19 mouse cellular contexts compared by ENCODE assay signal in the genomic region with DNA sequence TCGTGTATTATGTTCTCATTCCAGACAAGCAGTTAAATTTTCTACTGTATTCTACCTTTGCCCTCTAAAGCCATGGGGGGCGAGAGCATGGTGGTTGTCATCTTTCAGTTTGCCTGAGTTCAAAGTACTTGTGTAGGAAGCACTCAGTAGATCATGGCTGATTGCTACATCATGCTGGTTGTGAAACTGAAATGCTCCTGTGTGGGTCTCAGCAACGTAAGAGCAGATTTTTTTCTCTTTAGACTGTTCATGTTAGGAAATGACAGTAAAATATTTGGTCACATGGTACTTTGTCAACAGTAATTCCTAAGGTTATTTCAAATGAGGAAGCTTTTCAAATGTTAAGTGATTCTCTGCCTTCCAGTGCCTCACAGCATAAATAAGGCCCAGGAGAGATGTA. TPM values are rescaled to one million over a fixed set of nuclear protein-coding genes. Genes with fewer than 3 reads are reported as not detected.
DNase-seq lines count a peak whose midpoint lies in the region; ATAC-seq lines count a peak whose summit lies in the region.
"Had no signal": no experiment of that assay in that cellular context is flagged by ENCODE, and none has a peak within 500 bp of the region (broad histone marks: within the 10 kb centered on the region; RNA-seq: fewer than 3 reads in every experiment).

No protein-coding gene starts in this region.

- H3K27ac ChIP-seq in liver, embryonic 16.5 days (ENCODE audit: low read length), result peak overlapping the region; percentile 80
- H3K27ac ChIP-seq: forebrain, embryonic 10.5 days; heart, adult 2 months; heart, embryonic 15.5 days; hindbrain, embryonic 10.5 days; limb, embryonic 15.5 days; stomach, embryonic 15.5 days had no signal

- H3K4me2 ChIP-seq in liver, embryonic 16.5 days (ENCODE audit: low read depth, low read length), result 0 out of 2 replicates have a peak overlapping the region, but pooled peaks have one; percentile 30
- H3K4me2 ChIP-seq: heart, embryonic 15.5 days; limb, embryonic 15.5 days; stomach, embryonic 15.5 days had no signal

- intact Hi-C loops in left cerebral cortex, postnatal 14 days (cut with DNase I), result no loop called here

- H3K9me3 ChIP-seq in liver, embryonic 16.5 days (replicated peaks; ENCODE audit: control insufficient read depth, low read length), result no peaks in the 10 kb centered on the region
- H3K9me3 ChIP-seq: forebrain, embryonic 10.5 days; G1E; heart, embryonic 15.5 days; hindbrain, embryonic 10.5 days; limb, embryonic 15.5 days; stomach, embryonic 15.5 days had no signal

- no peak overlapping the region for H3K9ac ChIP-seq in liver, embryonic 16.5 days (ENCODE audit: low read depth, low read length)
- H3K9ac ChIP-seq: heart, embryonic 15.5 days; limb, embryonic 15.5 days; stomach, embryonic 15.5 days had no signal

- peaks cover 35% of the 10 kb centered on the region for H3K4me1 ChIP-seq in liver, embryonic 16.5 days (ENCODE audit: control insufficient read depth, low read depth, low read length)

- ATAC-seq in liver, embryonic 16.5 days (ENCODE audit: low read depth), result peak; percentile 10; the same call in 1 of the 2 replicates
- ATAC-seq in megakaryocyte, adult 5-6 weeks (ENCODE audit: poor library complexity, severe bottlenecking), result peak; percentile 45
- ATAC-seq: CD4-positive, CD25-positive, alpha-beta regulatory T cell, adult 4 months had no signal

- WGBS in liver, embryonic 16.5 days (ENCODE audit: insufficient replicate concordance), result 64% methylated on average over 3 of the region's 3 CpGs

- no peak overlapping the region for H3K4me3 ChIP-seq in liver, embryonic 16.5 days (ENCODE audit: low read depth, low read length)
- H3K4me3 ChIP-seq: forebrain, embryonic 10.5 days; heart, adult 2 months; heart, embryonic 15.5 days; hindbrain, embryonic 10.5 days; limb, embryonic 15.5 days; stomach, embryonic 15.5 days had no signal

- peaks cover 23% of the 10 kb centered on the region for H3K36me3 ChIP-seq in liver, embryonic 16.5 days (ENCODE audit: control insufficient read depth, insufficient read depth)

- DNase-seq in 416B (ENCODE audit: low read depth), result peak; percentile 81
- DNase-seq in NIH3T3 (ENCODE audit: low read depth), result peak; percentile 19
- DNase-seq in left cerebral cortex, postnatal 14 days (ENCODE audit: low spot score in 2 of 2), result no peak
- DNase-seq in layer of hippocampus, adult 9-10 months (ENCODE audit: low spot score), result no peak
- no peak for DNase-seq in adrenal gland, postnatal 10 days
- DNase-seq: adrenal gland, postnatal 36 days; cerebellum, adult 8-10 months; heart, adult 2 months; spleen, adult 18-20 months; thymus, adult 2 months had no signal

- no peaks in the 10 kb centered on the region for H3K27me3 ChIP-seq in liver, embryonic 16.5 days (ENCODE audit: control insufficient read depth, insufficient read depth, low read depth, low read length)
- H3K27me3 ChIP-seq: heart, embryonic 15.5 days; limb, embryonic 15.5 days; stomach, embryonic 15.5 days had no signal

RNA-seq across cellular contexts. Expression of a gene that starts 4.9 kb away (rescaled TPM):
- polyA plus RNA-seq in liver, embryonic 16.5 days (2015; fragmentation: Nextera tagmentation; extraction: Ambion mirVana), result 11.7 and 13.9 TPM in 2 replicates
- 10.7 and 14.5 TPM in 2 replicates for total RNA-seq in megakaryocyte, adult 5-6 weeks (2015)
- total RNA-seq in megakaryocyte, adult 5-6 weeks (2017), result 14.4 and 15.0 TPM in 2 replicates
- total RNA-seq in left cerebral cortex, postnatal 14 days (2021), result 10 to 100 TPM; 25.9 to 26.7 TPM
- 10 to 100 TPM; 28.1 to 31.7 TPM for total RNA-seq in adrenal gland, postnatal 10 days (2021)

RNA-seq across cellular contexts. Expression of a gene that starts 13.3 kb away (rescaled TPM):
- 41.4 and 45.1 TPM in 2 replicates for polyA plus RNA-seq in liver, embryonic 16.5 days (2015; fragmentation: Nextera tagmentation; extraction: Ambion mirVana)
- total RNA-seq in megakaryocyte, adult 5-6 weeks (2015), result 66.4 and 80.3 TPM in 2 replicates
- 26.9 and 39.4 TPM in 2 replicates for total RNA-seq in megakaryocyte, adult 5-6 weeks (2017)
- 10 to 100 TPM; 11.6 to 11.7 TPM for total RNA-seq in left cerebral cortex, postnatal 14 days (2021)
- total RNA-seq in adrenal gland, postnatal 10 days (2021), result 10 to 100 TPM; 20.0 to 22.6 TPM

RNA-seq across cellular contexts. Expression of a gene that starts 46.6 kb away (rescaled TPM):
- 0.27 and 0.34 TPM in 2 replicates for polyA plus RNA-seq in liver, embryonic 16.5 days (2015; fragmentation: Nextera tagmentation; extraction: Ambion mirVana)
- 0.36 and 0.57 TPM in 2 replicates for total RNA-seq in megakaryocyte, adult 5-6 weeks (2015)
- 0.29 and 0.53 TPM in 2 replicates for total RNA-seq in megakaryocyte, adult 5-6 weeks (2017)
- 100 to 1,000 TPM; 286 to 309 TPM for total RNA-seq in left cerebral cortex, postnatal 14 days (2021)
- total RNA-seq in adrenal gland, postnatal 10 days (2021), result 10 to 100 TPM in 1 of 2 experiments, 1 to 10 TPM in 1; 5.5 to 10.4 TPM
- polyA plus RNA-seq: G1E had no signal

Comparison
In these comparisons a context has a peak if more than half of its experiments do, and no peak if none do; other contexts are left out.
1. DNase-seq: peak in 416B (single experiment) and NIH3T3 (single experiment); none in left cerebral cortex, postnatal 14 days (0 of 2), layer of hippocampus, adult 9-10 months (single experiment) and adrenal gland, postnatal 10 days (single experiment).
2. RNA of a gene that starts 46.6 kb away (total RNA-seq): 286 to 309 TPM in left cerebral cortex, postnatal 14 days; 5.5 to 10.4 TPM in adrenal gland, postnatal 10 days and 0.29 to 0.57 TPM in megakaryocyte, adult 5-6 weeks; every median in the first group is over 10 times any median in the second.